Mouse (Mus musculus) heart, embryonic 12.5 days (tissue): Measurements from ENCODE around the gene Dstn. TPM values are rescaled to one million over a fixed set of nuclear protein-coding genes. Genes with fewer than 3 reads are reported as not detected.
A peak's percentile ranks its signal among the peaks of the same experiment; 100 is the strongest.

ENCODE experiments used
- ATAC-seq: fragments of 200-750 bp; cut with Nextera tagmentation; 2 replicates; pipeline ENCODE4 v1.8.0; 2017; ENCODE audit warnings: moderate TSS enrichment, moderate library complexity; ENCODE audit not compliant: insufficient number of reproducible peaks, low FRiP score
- H3K27ac ChIP-seq: fragments of 300-500 bp; sonication (generic); 2 replicates; pipeline ENCODE4 v1.5.1; 2016; ENCODE audit warnings: mild to moderate bottlenecking, moderate library complexity; ENCODE audit not compliant: poor library complexity, severe bottlenecking
- H3K27me3 ChIP-seq: fragments of 300-500 bp; sonication (generic); replicated peaks from 2 replicates; pipeline ENCODE4 v1.6.1; 2016; ENCODE audit warnings: mild to moderate bottlenecking, moderate library complexity
- H3K36me3 ChIP-seq: fragments of 300-500 bp; sonication (generic); 2 replicates; pipeline ENCODE4 v1.6.1; 2016; ENCODE audit warnings: mild to moderate bottlenecking, moderate library complexity
- H3K4me1 ChIP-seq: fragments of 300-500 bp; sonication (generic); replicated peaks from 2 replicates; pipeline ENCODE4 v1.6.1; 2016; ENCODE audit warnings: mild to moderate bottlenecking
- H3K4me2 ChIP-seq: fragments of 300-500 bp; sonication (generic); 2 replicates; pipeline ENCODE4 v1.6.1; 2016; ENCODE audit warnings: mild to moderate bottlenecking, moderate library complexity
- H3K4me3 ChIP-seq: fragments of 300-500 bp; sonication (generic); 2 replicates; pipeline ENCODE4 v1.5.1; 2016; ENCODE audit warnings: mild to moderate bottlenecking
- H3K9ac ChIP-seq: fragments of 300-500 bp; sonication (generic); 2 replicates; pipeline ENCODE4 v1.6.1; 2016; ENCODE audit warnings: mild to moderate bottlenecking, moderate library complexity
- H3K9me3 ChIP-seq: fragments of 300-500 bp; sonication (generic); replicated peaks from 2 replicates; pipeline ENCODE4 v1.6.1; 2016; ENCODE audit warnings: mild to moderate bottlenecking, moderate library complexity
- WGBS: fragments of 180-500 bp; shearing (Covaris S2); methylation state at CpG from one replicate; pipeline ENCODE4 v1.1.7; 2016; 5-methylcytosine and 5-hydroxymethylcytosine counted together
- polyA plus RNA-seq: library from polyadenylated mRNA; unstranded; fragments of >200 nt; fragmentation: Nextera tagmentation; extraction: Ambion mirVana; gene quantifications from 2 replicates; pipeline ENCODE4 v1.2.1, GENCODE M21; 2016

The Dstn gene
- polyA plus RNA-seq, 1 experiment from 2014 or later, result 963 TPM

DNA sequence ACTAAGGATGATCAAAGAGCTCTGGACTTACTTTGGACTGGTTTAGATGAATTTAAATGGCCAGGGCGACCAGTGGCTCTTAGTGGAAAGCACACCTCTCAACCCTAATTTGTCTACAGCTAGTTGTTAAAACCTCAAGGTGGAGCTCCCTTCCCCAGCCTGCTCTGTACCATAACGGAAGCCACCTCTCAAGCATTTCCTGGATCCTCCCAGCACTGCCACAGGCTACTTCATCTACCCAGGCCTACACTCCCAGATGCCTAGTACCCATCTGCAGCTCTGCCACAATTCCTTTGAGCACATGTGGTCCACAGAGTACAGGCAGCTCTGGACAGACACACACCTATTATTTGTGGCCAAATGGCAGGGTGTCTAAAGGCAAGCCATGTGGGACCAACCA, 68.4 kb downstream of the Dstn start:
- no peaks in the 10 kb centered on the region for H3K27me3 ChIP-seq
- no peak overlapping the region for H3K4me2 ChIP-seq
- ATAC-seq, result no peak
- 51% methylated on average over 2 of the region's 2 CpGs for WGBS
- H3K4me3 ChIP-seq, result no peak overlapping the region
- no peak overlapping the region for H3K27ac ChIP-seq
- peaks cover 55% of the 10 kb centered on the region for H3K36me3 ChIP-seq
- no peak overlapping the region for H3K9ac ChIP-seq
- H3K4me1 ChIP-seq, result peaks cover 27% of the 10 kb centered on the region
- no peaks in the 10 kb centered on the region for H3K9me3 ChIP-seq

DNA sequence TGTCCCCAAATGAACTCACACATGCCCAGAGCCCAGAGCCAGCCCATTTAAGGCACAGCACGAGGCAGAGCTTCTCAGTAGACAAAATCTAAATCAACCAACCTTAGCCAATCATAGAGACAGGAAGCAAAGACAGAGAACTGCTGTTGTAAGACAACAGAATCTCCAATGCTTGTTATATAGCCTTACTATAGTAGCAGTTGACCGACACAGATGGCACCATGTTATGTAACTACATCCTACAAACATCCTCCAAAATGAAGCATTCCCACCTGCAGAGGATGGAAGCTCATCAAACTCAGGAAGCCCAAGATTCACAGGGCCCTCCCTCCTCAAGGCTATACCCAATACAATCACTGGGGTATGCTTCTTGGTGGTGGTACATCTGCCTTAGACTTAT, 72.4 kb downstream of the Dstn start:
- Histone ChIP-seq H3K4me1 (peaks cover 35% of the 10 kb centered on the region), H3K27ac (no peak overlapping the region), H3K4me3 (no peak overlapping the region), H3K4me2 (no peak overlapping the region), H3K9ac (no peak overlapping the region), H3K36me3 (peaks cover 43% of the 10 kb centered on the region), H3K9me3 (no peaks in the 10 kb centered on the region), H3K27me3 (no peaks in the 10 kb centered on the region)
- no peak for ATAC-seq
- WGBS, result 73% methylated on average over 2 of the region's 2 CpGs

DNA sequence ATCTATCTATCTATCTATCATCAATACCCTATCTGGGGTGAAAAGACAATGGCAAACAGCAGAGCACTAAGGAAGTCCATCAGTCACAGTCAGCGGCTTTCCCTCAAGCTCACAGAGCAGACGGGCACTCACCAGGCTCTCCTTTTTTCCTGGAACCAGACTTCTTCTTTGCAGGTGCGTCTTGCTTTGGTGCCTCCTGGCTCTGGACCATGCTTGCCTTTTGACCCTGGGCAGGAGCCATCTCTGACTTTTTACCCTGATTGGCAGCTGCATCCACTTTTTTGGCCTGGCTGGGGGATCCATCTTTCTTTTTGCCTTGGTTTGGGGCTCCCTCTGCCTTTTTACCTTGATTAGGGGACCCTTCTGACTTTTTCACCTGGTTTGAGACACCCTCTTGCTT, 72.9 kb downstream of the Dstn start:
- H3K4me3 ChIP-seq, result no peak overlapping the region
- no peak overlapping the region for H3K4me2 ChIP-seq
- ATAC-seq, result no peak
- WGBS, result 82% methylated on average over 3 of the region's 3 CpGs
- H3K27me3 ChIP-seq, result no peaks in the 10 kb centered on the region
- H3K27ac ChIP-seq, result peak overlapping the region; percentile 9; the same call in 1 of the 2 replicates
- H3K9me3 ChIP-seq, result no peaks in the 10 kb centered on the region
- peaks cover 41% of the 10 kb centered on the region for H3K36me3 ChIP-seq
- peaks cover 35% of the 10 kb centered on the region for H3K4me1 ChIP-seq
- no peak overlapping the region for H3K9ac ChIP-seq

DNA sequence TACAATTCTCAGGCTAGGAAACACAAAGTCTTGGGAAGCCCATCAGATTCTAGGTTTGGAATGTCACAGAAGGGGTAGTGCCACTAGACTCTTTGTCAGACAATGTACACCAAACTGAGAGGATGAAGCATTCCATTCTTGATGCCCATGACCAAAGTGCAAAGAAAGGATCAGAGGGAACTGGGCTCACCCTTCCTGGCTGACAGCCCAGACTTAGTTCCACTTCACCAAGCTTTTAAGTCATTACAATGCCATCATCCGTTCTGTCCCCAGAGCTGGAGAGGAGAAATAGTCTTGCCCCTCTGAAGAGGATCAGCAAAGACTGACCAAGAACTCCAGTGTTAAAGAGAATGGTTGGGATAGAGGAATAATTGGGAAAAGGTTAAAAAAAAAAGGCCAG, 75.9 kb downstream of the Dstn start:
- Histone ChIP-seq H3K36me3 (peaks cover 18% of the 10 kb centered on the region), H3K4me1 (peaks cover 30% of the 10 kb centered on the region), H3K9ac (no peak overlapping the region), H3K4me3 (no peak overlapping the region), H3K27ac (no peak overlapping the region), H3K9me3 (no peaks in the 10 kb centered on the region), H3K27me3 (no peaks in the 10 kb centered on the region), H3K4me2 (no peak overlapping the region)
- no peak for ATAC-seq
- 35% methylated on average over 1 of the region's 1 CpGs for WGBS

DNA sequence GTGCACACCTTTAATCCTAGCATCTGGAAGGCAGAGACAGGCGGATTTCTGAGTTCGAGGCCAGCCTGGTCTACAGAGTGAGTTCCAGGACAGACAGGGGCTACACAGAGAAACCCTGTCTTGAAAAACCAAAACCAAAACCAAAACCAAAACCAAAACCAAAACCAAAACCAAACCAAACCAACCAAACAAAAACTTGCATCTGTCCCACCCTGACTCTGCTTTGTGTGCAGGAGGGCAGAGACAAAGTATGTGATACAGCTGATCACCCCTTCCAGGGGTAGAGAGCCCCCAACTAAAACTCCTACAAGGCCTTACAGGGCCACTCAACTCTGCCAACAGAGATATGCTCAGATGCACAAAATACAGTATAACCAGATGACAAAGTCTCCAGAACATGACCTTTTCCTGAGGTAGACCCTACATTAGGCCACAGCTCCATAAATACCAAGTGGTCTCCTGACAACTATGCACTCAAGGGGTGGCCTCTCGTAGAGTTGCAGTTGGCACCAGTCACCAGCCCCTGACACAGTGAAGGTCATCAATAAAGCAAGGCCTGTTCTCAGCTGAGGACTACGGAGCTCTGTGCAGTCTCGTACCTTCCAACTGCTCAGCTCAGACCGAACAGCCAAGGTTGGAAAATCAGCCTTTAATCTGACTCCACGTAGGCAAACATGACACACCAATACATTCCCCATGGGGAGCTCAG, 77.0 kb downstream of the Dstn start:
- no peak overlapping the region for H3K4me2 ChIP-seq
- H3K9me3 ChIP-seq, result no peaks in the 10 kb centered on the region
- peaks cover 30% of the 10 kb centered on the region for H3K4me1 ChIP-seq
- peaks cover 14% of the 10 kb centered on the region for H3K36me3 ChIP-seq
- no peak overlapping the region for H3K9ac ChIP-seq
- WGBS, result 83% methylated on average over 7 of the region's 7 CpGs
- ATAC-seq, result no peak
- no peak overlapping the region for H3K4me3 ChIP-seq
- H3K27me3 ChIP-seq, result no peaks in the 10 kb centered on the region
- no peak overlapping the region for H3K27ac ChIP-seq

Other genes starting within 250 kb of the Dstn start
- 2.2 and 2.3 TPM in 2 replicates for gene Bfsp1, start 52.1 kb upstream of the Dstn start, polyA plus RNA-seq
- gene Rrbp1, start 95.9 kb downstream of the Dstn start, polyA plus RNA-seq, result 54.8 and 55.0 TPM in 2 replicates
- gene Banf2, start 117.7 kb downstream of the Dstn start, polyA plus RNA-seq, result not detected in 2 replicates